Mouse (Mus musculus): Measurements from ENCODE around the gene Wfikkn2.

DNA sequence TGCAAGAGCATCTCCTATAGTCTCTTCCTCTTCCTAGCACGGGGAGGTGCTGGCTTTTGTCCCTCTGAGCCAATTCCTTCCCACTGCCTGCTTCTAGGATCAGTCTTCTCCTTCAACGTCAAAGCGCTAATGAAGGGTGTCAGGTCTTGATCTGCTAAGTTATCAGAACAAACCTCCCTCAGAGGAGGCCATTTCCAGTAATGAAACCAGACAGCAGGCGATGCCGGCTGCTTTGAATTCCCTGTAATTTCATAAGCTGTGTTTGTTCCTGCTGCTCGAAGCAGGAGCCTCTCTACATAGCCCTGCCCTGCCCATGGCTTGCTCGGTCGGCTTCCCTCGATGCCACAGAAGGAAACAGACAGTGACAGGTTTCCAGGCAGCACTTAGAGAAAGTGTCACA is 1.4 kb downstream of the Wfikkn2 start:
- TF ChIP-seq CTCF (IDR thresholded peaks at IDR 0.05; ENCODE audit: insufficient read depth, low read length): no peak
- no peak for TF ChIP-seq POLR2A (IDR thresholded peaks at IDR 0.05; ENCODE audit: borderline replicate concordance, extremely low read depth, low read depth, low read length)
